Mouse (Mus musculus): ENCODE results near the gene Lgals2.

GRCm38 (mm10) chr15:78801971-78802741, 53.2 kb downstream of the Lgals2 start:
- TF ChIP-seq CTCF (IDR thresholded peaks at IDR 0.05; ENCODE audit: low read depth) (peak; percentile 32; the same call in 1 of the 2 replicates), EP300 (optimal IDR thresholded peaks at IDR 0.05) (no peak)
